Mouse (Mus musculus): ENCODE data around the gene Asap3.

The Asap3 gene

GRCm38 (mm10) chr4:136255919-136256318, 49.8 kb downstream of the Asap3 start:
- no peak for DNase-seq (ENCODE audit: low spot score)

- DNase-seq (ENCODE audit: low spot score) = no peak
Observed at GRCm38 (mm10) chr4:136256696-136257095, 50.5 kb downstream of the Asap3 start.

- DNase-seq (ENCODE audit: low spot score) = no peak
Observed at GRCm38 (mm10) chr4:136259916-136260315, 53.8 kb downstream of the Asap3 start.

GRCm38 (mm10) chr4:136260491-136261180, 54.5 kb downstream of the Asap3 start:
- peak; percentile 77 for DNase-seq (ENCODE audit: low spot score)

GRCm38 (mm10) chr4:136261912-136262311, 55.7 kb downstream of the Asap3 start:
- DNase-seq (ENCODE audit: low spot score) = no peak

- DNase-seq (ENCODE audit: low spot score) = no peak
Observed at GRCm38 (mm10) chr4:136263555-136263954, 57.4 kb downstream of the Asap3 start.

GRCm38 (mm10) chr4:136266716-136267343, 60.7 kb downstream of the Asap3 start:
- peak; percentile 58 for DNase-seq (ENCODE audit: low spot score)

GRCm38 (mm10) chr4:136268912-136269311, 62.7 kb downstream of the Asap3 start:
- DNase-seq (ENCODE audit: low spot score) = no peak

GRCm38 (mm10) chr4:136270648-136271047, 64.5 kb downstream of the Asap3 start:
- DNase-seq (ENCODE audit: low spot score) = no peak

GRCm38 (mm10) chr4:136281097-136281496, 74.9 kb downstream of the Asap3 start:
- no peak for DNase-seq (ENCODE audit: low spot score)

GRCm38 (mm10) chr4:136281611-136282010, 75.4 kb downstream of the Asap3 start:
- DNase-seq (ENCODE audit: low spot score) = no peak

- peak; percentile 36 for DNase-seq (ENCODE audit: low spot score)
Observed at GRCm38 (mm10) chr4:136282621-136283480, 76.7 kb downstream of the Asap3 start.

- no peak for DNase-seq (ENCODE audit: low spot score)
Observed at GRCm38 (mm10) chr4:136283783-136284182, 77.6 kb downstream of the Asap3 start.

- peak; percentile 85 for DNase-seq (ENCODE audit: low spot score)
Observed at GRCm38 (mm10) chr4:136284455-136284854, 78.3 kb downstream of the Asap3 start, which contains the start of gene Zfp46. Gene Zfp46 (plus strand): TSS chr4:136284683.

GRCm38 (mm10) chr4:136284891-136285290, 78.7 kb downstream of the Asap3 start:
- DNase-seq (ENCODE audit: low spot score) = peak; percentile 9

- DNase-seq (ENCODE audit: low spot score) = peak; percentile 98
Observed at GRCm38 (mm10) chr4:136285348-136285810, 79.2 kb downstream of the Asap3 start.

GRCm38 (mm10) chr4:136285811-136286371, 79.7 kb downstream of the Asap3 start:
- peak; percentile 98 for DNase-seq (ENCODE audit: low spot score)

GRCm38 (mm10) chr4:136289918-136290780, 84.0 kb downstream of the Asap3 start:
- no peak for DNase-seq (ENCODE audit: low spot score)

GRCm38 (mm10) chr4:136290781-136291595, 84.8 kb downstream of the Asap3 start:
- DNase-seq (ENCODE audit: low spot score) = no peak

- DNase-seq (ENCODE audit: low spot score) = no peak
Observed at GRCm38 (mm10) chr4:136291692-136292091, 85.5 kb downstream of the Asap3 start.
